Mouse (Mus musculus) heart, postnatal 0 days (tissue): ENCODE results near the gene Ube2d2b.

ENCODE experiments used
- CTCF ChIP-seq: IDR thresholded peaks from 2 replicates; pipeline ENCODE4 v1.5.1; 2016; ENCODE audit warnings: antibody characterized with exemption, control low read depth, low read depth
- EP300 ChIP-seq: IDR thresholded peaks from 2 replicates; pipeline ENCODE4 v1.6.1; 2016; ENCODE audit warnings: antibody characterized with exemption, low read depth

DNA sequence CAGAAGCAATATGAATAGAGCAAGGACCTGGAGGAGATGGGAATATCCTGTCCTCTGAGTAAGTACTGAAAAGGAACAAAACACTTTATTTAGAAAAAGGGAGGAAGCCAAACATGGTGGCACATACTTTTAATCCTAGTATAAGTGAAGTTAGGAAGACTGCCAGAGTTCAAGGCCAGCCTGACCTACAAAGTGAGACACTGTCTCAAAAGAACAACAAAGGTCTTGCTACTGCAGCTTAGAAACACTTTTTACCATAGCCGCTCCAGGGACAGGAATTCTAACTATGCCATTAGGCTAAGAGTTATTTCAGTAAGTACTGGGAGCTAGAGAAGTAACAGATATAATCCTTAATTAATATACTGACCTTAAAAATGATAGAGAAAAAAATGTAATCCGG is 15.2 kb upstream of the Ube2d2b start:
- TF ChIP-seq CTCF (no peak), EP300 (no peak)
